Mouse (Mus musculus) gastrocnemius, adult 8-10 months (tissue): ENCODE measurements around the gene Setd5. TPM values are rescaled to one million over a fixed set of nuclear protein-coding genes. Genes with fewer than 3 reads are reported as not detected.

ENCODE experiments used
- DNase-seq, 2 experiments: peaks; one replicate each; pipeline ENCODE4 v3.0.0; 2022; ENCODE audit warnings: low spot score in 2 of 2
- total RNA-seq, 4 experiments: library from RNA; stranded (reverse); gene quantifications; 2 replicates each; pipeline ENCODE4 v1.2.4; 2022

Setd5 gene
- total RNA-seq, 4 experiments from 2014 or later, result 21.8 to 26.2 (median 23.5) TPM

DNA sequence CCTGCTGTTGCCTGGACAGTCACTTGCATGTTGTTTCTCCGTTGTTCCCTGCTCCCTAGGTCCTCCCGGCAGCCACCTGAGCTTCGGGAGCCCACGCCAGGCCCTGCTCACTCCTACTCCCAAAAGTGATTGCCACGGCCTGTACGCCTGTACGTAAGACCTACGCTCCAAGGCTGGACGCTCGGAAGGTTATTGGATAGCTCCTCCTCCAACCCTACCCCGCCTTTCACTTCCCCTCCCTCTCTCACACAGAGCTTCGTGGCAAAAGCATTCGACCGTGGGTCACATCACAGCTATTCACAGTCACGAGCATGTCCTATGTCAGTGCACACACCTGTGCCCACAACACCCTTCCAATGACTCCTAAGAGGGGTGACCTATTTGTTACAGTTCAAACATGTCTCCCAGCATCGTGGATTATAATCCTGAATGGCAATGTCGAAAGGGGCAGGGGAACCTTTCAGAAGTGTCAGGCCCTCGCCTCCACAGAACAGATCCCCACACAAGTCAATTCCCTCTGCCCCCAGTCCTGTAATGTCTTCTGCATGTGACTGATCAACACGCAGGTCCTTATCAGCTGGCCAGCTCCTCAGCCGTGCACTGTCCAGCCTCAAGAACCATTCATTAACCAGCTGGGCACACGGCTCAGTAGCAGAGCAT is 107.8 kb downstream of the Setd5 start:
- DNase-seq, result no peak

DNA sequence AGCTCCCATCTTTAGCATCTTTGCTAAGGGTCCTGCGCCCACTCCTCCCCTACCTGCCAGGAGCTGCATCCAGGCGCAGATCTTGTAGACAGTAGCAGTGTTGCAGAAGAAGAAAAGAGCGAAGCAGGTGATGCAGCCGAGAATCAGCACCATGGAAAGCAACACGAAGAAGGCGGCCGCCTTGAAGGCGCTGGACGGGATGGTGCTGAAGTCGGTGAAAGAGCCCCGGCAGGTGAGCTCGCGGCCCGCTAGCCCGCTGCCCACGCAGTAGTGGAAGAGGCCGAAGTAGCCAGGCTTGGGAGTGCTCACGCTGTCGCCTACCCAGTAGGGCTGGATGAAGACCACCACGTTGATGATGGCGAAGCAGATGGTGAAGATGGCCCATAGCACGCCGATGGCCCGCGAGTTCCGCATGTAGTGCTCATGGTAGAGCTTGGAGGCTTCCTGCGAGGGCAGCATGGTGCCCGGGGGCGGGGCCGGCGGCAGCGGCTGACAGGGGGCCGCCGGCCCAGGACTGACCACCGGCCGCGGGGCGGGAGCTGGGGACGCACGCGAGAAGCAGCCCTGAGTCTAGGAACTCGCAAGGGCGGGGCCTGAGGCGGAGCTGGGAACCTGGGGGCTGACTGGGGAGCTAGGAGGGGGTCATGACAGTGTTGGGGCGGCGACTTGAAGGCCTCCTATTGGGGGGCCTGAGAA is 116.7 kb downstream of the Setd5 start:
- no peak for DNase-seq

DNA sequence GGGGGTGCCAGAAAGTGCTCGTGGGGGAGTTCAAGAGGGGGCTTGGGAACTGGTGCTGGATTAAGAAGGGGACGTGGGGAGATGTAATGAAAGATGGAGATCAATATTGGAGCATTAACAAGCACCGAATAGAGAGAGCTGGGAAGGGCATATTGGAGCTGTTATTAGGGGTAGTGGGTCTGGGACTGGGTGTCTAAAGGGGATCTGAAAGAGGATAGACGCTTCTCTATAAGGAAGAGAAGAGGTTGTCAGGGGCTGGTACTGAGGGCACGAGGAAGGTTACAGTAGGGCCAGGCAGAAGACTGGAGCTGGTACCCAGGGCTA is 117.3 kb downstream of the Setd5 start:
- DNase-seq, result no peak

DNA sequence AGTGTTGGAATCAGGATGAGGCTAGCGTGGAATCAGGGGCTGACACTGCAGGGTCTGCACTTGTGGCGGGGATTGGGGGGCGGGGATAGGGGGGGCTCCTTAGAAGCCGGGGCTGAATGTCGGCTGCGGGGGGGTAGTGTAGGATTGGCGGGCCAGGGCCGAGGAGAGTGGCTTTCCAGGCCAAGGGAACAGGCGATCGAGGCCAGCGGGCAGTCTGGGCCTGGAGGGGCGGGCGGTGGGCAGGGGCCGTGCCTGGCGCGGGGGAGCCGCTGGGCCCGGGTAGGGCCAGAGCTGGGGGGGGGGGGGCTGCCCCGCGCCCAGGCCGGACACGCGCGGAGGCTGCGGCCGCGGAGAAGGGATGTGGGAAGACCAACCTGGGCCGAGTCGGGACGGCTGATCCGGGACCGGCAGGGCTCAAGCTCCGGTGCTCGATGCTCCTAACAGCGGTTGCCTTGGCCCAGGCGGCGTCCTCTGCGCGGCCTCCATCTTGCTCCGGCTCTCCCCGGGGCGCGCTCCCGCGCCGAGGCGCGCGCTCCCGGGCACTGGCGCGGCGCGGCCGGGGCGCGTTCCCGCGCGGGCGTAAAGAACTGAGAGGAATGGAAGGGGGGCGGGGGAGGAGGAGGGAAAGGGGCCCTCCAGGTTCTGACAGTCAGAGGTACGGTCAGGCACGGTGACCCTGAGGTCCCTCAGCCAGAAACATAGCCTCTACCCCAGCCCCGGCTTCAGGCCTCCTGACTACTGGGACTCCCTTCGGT is 117.9 kb downstream of the Setd5 start, which contains the start of gene Lhfpl4:
Lhfpl4 (minus strand) TSS at position 544 of the 755 bp plus-strand sequence.
- no peak for DNase-seq

DNA sequence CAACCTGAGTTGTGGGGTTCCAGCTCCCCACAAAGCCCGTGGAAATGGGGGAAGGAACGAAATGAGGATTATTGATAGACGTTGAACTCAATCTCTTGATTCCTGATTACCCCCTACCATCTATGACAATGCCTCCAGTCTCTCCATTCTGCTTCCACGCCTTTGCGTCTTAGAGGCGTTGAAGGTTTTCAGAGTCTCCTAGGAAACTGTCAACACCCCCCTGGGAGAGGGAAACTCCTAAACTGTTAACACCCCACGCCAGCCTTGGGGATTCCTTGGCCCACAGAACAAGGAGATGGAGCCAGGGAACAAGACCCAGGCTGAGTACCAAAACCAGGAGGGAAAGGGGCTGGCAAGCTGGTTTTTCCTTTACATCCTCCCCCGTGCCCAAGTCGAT is 118.4 kb downstream of the Setd5 start:
- DNase-seq, result no peak

Other genes starting within 250 kb of the Setd5 start
- gene Srgap3, start 130.1 kb upstream of the Setd5 start, total RNA-seq, result under 1 TPM; 0.27 to 0.67 (median 0.48) TPM
- 10 to 100 TPM; 13.5 to 21.3 (median 16.4) TPM for gene Thumpd3, start 31.1 kb upstream of the Setd5 start, total RNA-seq
- gene Lhfpl4, start 118.0 kb downstream of the Setd5 start, total RNA-seq, result under 1 TPM; 0.34 to 0.46 (median 0.40) TPM
- gene Mtmr14, start 160.5 kb downstream of the Setd5 start, total RNA-seq, result 10 to 100 TPM; 14.2 to 17.0 (median 16.3) TPM
- not detected for gene Cpne9, start 204.9 kb downstream of the Setd5 start, total RNA-seq
- gene Brpf1, start 229.8 kb downstream of the Setd5 start, total RNA-seq, result 10 to 100 TPM in 1 of 4 experiments, 1 to 10 TPM in 3; 8.0 to 11.1 (median 9.5) TPM
- 1 to 10 TPM; 4.3 to 7.6 (median 5.2) TPM for gene Ogg1, start 249.6 kb downstream of the Setd5 start, total RNA-seq